Mouse (Mus musculus) ZHBTc4 (cell line): ENCODE results near the gene Acsf3.

Experiments used
- DNase-seq: peaks from one replicate; pipeline ENCODE4 v3.0.0-alpha.2; 2011; ENCODE audit warnings: low read depth, low spot score

Gene Acsf3

GRCm38 (mm10) chr8:122775285-122776155 lies at the start of gene Acsf3:
TSS of gene Acsf3 (plus strand) at chr8:122775486.
- DNase-seq: peak; percentile 79

GRCm38 (mm10) chr8:122726789-122727188 lies 48.5 kb upstream of the Acsf3 start:
- DNase-seq: no peak

GRCm38 (mm10) chr8:122727412-122727811 lies 47.9 kb upstream of the Acsf3 start:
- no peak for DNase-seq

- DNase-seq: no peak
These were observed 46.7 kb upstream of the Acsf3 start for GRCm38 (mm10) chr8:122728630-122729029.

GRCm38 (mm10) chr8:122735110-122735509 lies 40.2 kb upstream of the Acsf3 start:
- no peak for DNase-seq

- no peak for DNase-seq
These were observed 39.5 kb upstream of the Acsf3 start for GRCm38 (mm10) chr8:122735542-122736473.

GRCm38 (mm10) chr8:122736623-122737022 lies 38.7 kb upstream of the Acsf3 start:
- DNase-seq: no peak

- peak; percentile 59 for DNase-seq
These were observed 38.2 kb upstream of the Acsf3 start for GRCm38 (mm10) chr8:122737071-122737470.

GRCm38 (mm10) chr8:122737886-122738285 lies 37.4 kb upstream of the Acsf3 start:
- DNase-seq: no peak

GRCm38 (mm10) chr8:122739102-122739725 lies 36.1 kb upstream of the Acsf3 start:
- DNase-seq: peak; percentile 56

- DNase-seq: no peak
These were observed 32.8 kb upstream of the Acsf3 start for GRCm38 (mm10) chr8:122742471-122742870.

GRCm38 (mm10) chr8:122745022-122745749 lies 30.1 kb upstream of the Acsf3 start:
- DNase-seq: no peak

GRCm38 (mm10) chr8:122745750-122746275 lies 29.5 kb upstream of the Acsf3 start:
- no peak for DNase-seq

- no peak for DNase-seq
These were observed 28.8 kb upstream of the Acsf3 start for GRCm38 (mm10) chr8:122746439-122746838.

GRCm38 (mm10) chr8:122747825-122748224 lies 27.5 kb upstream of the Acsf3 start:
- DNase-seq: no peak

GRCm38 (mm10) chr8:122749333-122749958 lies 25.8 kb upstream of the Acsf3 start:
- DNase-seq: no peak

- DNase-seq: no peak
These were observed 23.9 kb upstream of the Acsf3 start for GRCm38 (mm10) chr8:122751342-122751741.

GRCm38 (mm10) chr8:122752111-122752721 lies 23.1 kb upstream of the Acsf3 start:
- no peak for DNase-seq

GRCm38 (mm10) chr8:122758597-122758996 lies 16.7 kb upstream of the Acsf3 start:
- no peak for DNase-seq

- no peak for DNase-seq
These were observed 15.2 kb upstream of the Acsf3 start for GRCm38 (mm10) chr8:122760116-122760515.
